Mouse (Mus musculus): ENCODE measurements at regions not wholly inside any gene's neighbourhood (a gene's known extent, or its start where the extent isn't known, plus 50 kb on each side); places are given as distances from the start of the nearest gene placed in this dataset.

DNA sequence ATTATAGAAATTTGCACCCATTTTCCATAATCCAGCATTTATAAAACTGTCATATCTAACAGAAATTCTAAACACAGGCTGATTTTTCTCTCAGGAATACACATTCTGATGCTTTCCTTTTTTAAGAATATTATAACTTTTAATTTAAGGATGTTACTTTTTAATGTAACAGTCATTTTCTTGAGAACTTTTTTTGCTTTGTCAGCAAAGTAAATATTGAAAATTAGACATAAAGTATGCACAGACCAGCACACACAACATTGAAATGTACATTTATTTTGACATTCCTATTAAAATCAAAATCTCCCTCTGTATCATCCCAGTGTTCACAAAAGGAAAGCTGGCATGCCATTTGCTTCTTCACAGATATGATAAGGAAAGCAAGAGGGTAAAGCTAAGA, 337.0 kb downstream of the Foxa2 start:
- no peak for TF ChIP-seq CTCF (IDR thresholded peaks at IDR 0.05)
- TF ChIP-seq EP300 (IDR thresholded peaks at IDR 0.05), result no peak
